Mouse (Mus musculus) neutrophil, adult 5-6 weeks (primary cell): ENCODE results near the gene Elk3. TPM values are rescaled to one million over a fixed set of nuclear protein-coding genes. Genes with fewer than 3 reads are reported as not detected.

Source experiments
- ATAC-seq: fragments of 151-379, 151-347 bp; 2 replicates; pipeline ENCODE4 v1.8.0; 2017; ENCODE audit warnings: mild to moderate bottlenecking, moderate TSS enrichment; ENCODE audit not compliant: insufficient number of reproducible peaks, poor library complexity, low FRiP score, severe bottlenecking; ENCODE audit errors: extremely low read depth
- total RNA-seq: library from RNA; stranded (forward); fragments of 200-1000 nt; gene quantifications from 2 replicates; pipeline ENCODE4 v1.2.3, GENCODE M21; 2017

Gene Elk3
- total RNA-seq, 1 experiment from 2014 or later, result 17.2 TPM

DNA sequence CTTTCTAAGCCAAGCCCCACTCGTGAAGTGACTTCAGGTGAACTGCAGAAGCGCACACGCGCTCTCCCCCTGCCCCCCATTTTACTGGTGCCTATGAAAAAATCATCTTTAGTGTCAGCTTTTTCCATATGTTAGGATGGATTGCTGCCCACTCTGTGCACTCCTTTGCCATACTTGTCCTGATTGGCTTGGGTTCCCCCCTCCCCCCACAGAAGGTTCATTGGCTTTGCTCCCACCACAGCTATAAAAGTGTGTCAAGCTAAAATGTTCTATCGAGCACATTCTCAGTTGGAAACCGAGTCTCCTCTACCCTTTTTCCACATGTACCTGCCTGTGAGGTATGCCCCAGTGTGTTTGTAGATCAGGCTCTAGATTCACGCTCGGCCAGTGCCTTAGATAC is 59.5 kb downstream of the Elk3 start:
- no peak for ATAC-seq

DNA sequence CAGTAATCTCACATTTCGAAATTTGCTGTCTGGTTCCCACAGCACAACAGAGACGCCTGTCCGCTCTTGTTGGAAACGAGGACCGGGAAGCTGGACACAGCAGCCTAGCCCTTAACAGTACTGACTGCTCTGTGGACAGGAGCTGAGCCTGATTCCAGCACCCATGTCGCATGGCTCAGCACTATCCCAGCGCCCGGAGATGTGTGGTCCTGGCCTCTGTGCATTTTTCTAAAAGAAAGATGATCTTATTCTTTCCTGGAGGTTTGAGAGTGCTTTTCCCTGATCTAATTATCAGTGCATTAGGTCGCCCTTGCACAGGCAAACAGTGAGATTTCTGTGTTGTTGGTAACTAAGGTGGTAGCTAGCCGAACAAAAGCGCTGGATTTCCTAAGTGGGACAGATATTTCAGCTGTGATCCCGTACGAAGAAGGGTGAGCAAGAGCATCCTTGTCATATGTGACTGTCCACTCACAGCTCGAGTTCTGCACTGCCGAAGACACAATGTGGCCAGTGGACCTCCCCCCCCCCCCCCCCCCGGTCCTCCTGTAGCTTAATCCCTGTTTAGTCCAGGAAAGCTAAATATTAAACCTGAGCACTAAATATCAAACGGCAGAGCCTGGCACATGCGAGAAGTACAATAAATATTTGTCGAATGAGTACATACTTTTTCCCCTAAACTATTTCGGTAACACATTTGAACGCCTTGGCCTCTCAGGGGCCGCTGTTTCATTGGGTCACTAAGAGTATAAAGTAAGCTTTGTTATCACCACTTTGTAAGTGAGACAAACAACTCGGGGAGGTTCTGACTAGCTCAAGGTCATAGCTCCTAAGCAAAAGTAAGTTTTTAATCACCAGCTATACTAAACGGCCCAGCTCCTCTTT is 60.3 kb downstream of the Elk3 start:
- no peak for ATAC-seq

GRCm38 (mm10) chr10:93249901-93250300 is 61.0 kb downstream of the Elk3 start:
- no peak for ATAC-seq

- ATAC-seq, result no peak
Observed at GRCm38 (mm10) chr10:93248416-93248815, 62.5 kb downstream of the Elk3 start.

- no peak for ATAC-seq
Observed at GRCm38 (mm10) chr10:93247902-93248301, 63.0 kb downstream of the Elk3 start.

GRCm38 (mm10) chr10:93247422-93247821 is 63.5 kb downstream of the Elk3 start:
- ATAC-seq, result no peak

GRCm38 (mm10) chr10:93246185-93246920 is 64.6 kb downstream of the Elk3 start:
- no peak for ATAC-seq

- no peak for ATAC-seq
Observed at GRCm38 (mm10) chr10:93244209-93244705, 66.7 kb downstream of the Elk3 start.

DNA sequence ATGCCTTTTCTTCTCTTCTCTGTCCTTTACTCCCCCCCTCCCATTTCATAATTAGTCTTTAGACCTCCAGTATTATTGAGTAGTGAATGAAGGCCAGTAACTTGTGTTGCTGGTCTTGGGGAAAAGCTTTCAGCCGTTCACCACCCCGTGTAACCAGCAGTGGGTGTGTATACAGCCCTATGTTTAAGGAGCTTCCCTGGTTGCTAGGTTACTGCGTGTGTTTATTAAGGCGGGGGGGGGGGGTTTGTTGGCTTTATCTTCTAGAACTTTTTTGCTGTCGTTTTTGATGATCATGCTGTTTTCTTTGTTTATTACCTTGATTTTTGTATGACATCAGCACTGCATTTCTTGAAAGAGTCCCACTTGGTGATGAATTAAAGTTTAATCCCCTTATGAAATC is 68.1 kb downstream of the Elk3 start:
- no peak for ATAC-seq

DNA sequence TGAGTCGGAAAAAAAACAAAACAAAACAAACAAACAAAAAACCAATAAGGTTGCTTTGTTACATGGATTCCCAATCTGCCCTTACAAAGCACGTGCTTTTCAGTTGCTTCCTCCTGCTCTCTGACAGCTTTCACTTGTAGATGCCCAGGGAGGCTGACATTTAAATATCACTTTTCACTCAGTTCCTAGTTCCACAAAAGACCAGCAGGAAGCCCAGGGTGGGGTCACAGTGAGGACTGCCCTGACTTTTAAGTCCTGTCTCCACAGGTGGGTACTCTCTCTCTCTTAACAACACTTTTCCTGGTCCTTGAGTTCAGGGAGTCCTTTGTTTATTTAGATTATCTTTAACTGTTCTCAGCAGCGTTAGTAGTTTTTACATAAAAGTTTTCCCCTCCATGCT is 68.7 kb downstream of the Elk3 start:
- no peak for ATAC-seq

DNA sequence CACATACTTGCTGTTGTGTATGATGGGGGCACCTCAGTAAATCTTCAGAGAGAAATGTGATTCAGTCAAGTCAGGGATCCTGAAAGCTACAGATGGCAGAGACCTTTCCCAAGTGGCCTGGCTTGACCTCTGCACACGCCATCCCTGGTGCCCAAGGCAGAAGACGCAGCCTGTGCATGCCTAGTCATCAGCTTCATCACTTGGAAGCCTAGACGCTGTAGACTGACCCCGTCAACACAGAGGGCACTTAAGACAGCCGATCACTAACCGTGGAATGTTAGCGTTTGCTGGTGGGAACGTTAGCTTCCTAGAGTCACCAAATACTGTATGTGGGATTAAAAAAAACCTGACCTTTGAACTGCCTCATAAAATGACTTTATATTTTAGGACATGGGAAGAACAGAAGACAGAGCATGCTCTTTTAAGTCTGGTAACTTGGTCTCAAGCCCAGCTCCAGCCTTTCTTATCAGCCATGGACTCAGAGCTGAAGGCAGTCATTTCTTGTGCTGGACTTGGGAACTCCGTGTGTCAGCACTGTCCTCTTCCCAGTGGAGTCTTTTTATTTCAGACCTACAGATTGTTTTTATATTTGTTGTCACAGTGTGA is 71.6 kb downstream of the Elk3 start:
- ATAC-seq, result no peak

- ATAC-seq, result no peak
Observed at GRCm38 (mm10) chr10:93234692-93235091, 76.2 kb downstream of the Elk3 start.

- ATAC-seq, result no peak
Observed at GRCm38 (mm10) chr10:93233665-93234194, 77.2 kb downstream of the Elk3 start.

- ATAC-seq, result no peak
Observed at GRCm38 (mm10) chr10:93231893-93232292, 79.0 kb downstream of the Elk3 start.

GRCm38 (mm10) chr10:93231490-93231889 is 79.4 kb downstream of the Elk3 start:
- ATAC-seq, result no peak

DNA sequence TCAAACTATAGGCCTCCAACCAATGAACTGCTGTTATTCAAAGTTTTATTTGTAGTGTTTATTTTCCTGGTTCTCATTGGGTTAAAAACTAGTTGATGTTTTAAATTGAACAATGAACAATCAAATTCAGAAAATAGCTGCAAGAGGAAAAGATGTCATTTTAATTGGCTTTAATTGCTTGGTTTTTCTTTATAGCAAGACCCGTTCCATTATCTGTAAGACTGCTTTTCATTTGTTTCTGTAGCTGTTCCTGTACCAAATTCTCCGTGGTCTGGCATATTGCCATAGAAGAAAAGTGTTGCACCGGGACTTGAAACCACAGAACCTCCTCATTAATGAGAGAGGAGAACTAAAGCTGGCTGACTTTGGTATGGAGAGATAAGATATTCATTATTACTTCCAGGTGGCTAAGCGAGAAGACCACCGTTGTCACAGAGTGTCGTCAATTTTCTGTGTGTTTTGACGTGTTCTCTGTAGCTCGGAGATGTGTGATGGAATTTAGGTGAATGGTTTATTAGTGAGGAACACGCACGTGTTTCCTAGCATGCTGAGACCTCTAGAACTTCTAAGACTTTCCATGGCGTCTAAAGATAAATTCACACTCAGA is 82.4 kb downstream of the Elk3 start:
- ATAC-seq, result no peak

DNA sequence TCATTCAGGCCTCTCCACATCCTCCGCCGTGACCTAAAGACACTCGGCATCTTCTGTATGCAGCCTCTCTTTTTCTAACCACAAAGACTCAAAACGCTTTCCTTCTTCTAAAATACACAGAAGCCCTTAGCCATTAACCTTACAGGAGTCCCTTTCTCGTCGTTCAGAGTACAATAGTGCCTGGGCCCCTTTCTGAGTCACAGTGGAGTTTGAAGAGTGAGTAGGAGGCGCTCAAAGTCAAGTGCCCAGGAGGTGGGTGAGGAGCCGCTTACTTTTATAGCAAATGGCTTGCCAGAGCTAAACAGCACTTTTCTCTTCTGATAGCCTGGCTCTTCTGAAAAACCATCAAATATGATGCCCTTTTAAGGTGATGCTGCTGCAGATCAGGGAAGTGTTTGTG is 83.0 kb downstream of the Elk3 start:
- ATAC-seq, result no peak

- no peak for ATAC-seq
Observed at GRCm38 (mm10) chr10:93225751-93226150, 85.2 kb downstream of the Elk3 start.
